Mouse (Mus musculus): ENCODE results near the gene Immt. TPM values are rescaled to one million over a fixed set of nuclear protein-coding genes. Genes with fewer than 3 reads are reported as not detected.

The Immt gene
- total RNA-seq, 1 experiment from 2014 or later = 97.9 TPM

Other genes with a start within 250 kb of the Immt start
- gene Kdm3a, start 198.3 kb upstream of the Immt start, total RNA-seq (2017) = 136 and 147 TPM in 2 replicates
- not detected in 2 replicates for gene Reep1, start 123.8 kb upstream of the Immt start, total RNA-seq (2017)
- gene Mrpl35, start 4.4 kb upstream of the Immt start, total RNA-seq (2017) = 2.8 and 6.2 TPM in 2 replicates
- 97.7 and 105 TPM in 2 replicates for gene Ptcd3, start 77.4 kb downstream of the Immt start, total RNA-seq (2017)
- 64.6 and 76.6 TPM in 2 replicates for gene Polr1a, start 77.7 kb downstream of the Immt start, total RNA-seq (2017)